Mouse (Mus musculus) embryonic fibroblast, embryonic 13.5 days (primary cell): Measurements from ENCODE around the gene Atat1. TPM values are rescaled to one million over a fixed set of nuclear protein-coding genes. Genes with fewer than 3 reads are reported as not detected.

Experiments used
- H3K27ac ChIP-seq: 2 replicates; pipeline ENCODE4 v1.5.1; 2012; ENCODE audit warnings: low read length, control low read depth, inconsistent platforms; ENCODE audit not compliant: insufficient read depth
- H3K4me1 ChIP-seq: 2 replicates; pipeline ENCODE4 v1.6.1; 2011; ENCODE audit warnings: low read length; ENCODE audit not compliant: control insufficient read depth, insufficient read depth
- H3K4me3 ChIP-seq: 2 replicates; pipeline ENCODE4 v1.5.1; 2011; ENCODE audit warnings: mild to moderate bottlenecking, control low read depth, low read length; ENCODE audit not compliant: insufficient read depth
- CTCF ChIP-seq: IDR thresholded peaks from 2 replicates; pipeline ENCODE4 v1.5.1; 2011; ENCODE audit warnings: mild to moderate bottlenecking, control low read depth, low read length, moderate library complexity, borderline replicate concordance; ENCODE audit not compliant: insufficient read depth
- POLR2A ChIP-seq: IDR thresholded peaks from 2 replicates; pipeline ENCODE4 v1.6.1; 2011; ENCODE audit warnings: low read depth, mild to moderate bottlenecking, control low read depth, low read length, moderate library complexity
- polyA plus RNA-seq: library from polyadenylated mRNA; stranded (reverse); fragments of >200 nt; gene quantifications from 2 replicates; pipeline ENCODE4 v1.2.4, GENCODE M21; 2011; ENCODE audit warnings: low read depth; ENCODE audit not compliant: missing spikeins, insufficient read length

Gene Atat1
- polyA plus RNA-seq, 1 experiment = 34.7 TPM

GRCm38 (mm10) chr17:35879245-35880057 lies 30.4 kb downstream of the Atat1 start, which contains the start of gene Dhx16:
TSS of gene Dhx16 (plus strand) at chr17:35879819.
- Histone ChIP-seq H3K4me1 (no peaks in the 10 kb centered on the region; the same call in 1 of the 2 replicates), H3K27ac (no peak within 1 kb of the TSS), H3K4me3 (peak within 1 kb of the TSS; percentile 84)
- TF ChIP-seq CTCF (peak; percentile 70), POLR2A (peak; percentile 52)

- no peak overlapping the region for H3K4me3 ChIP-seq
- no peak overlapping the region for H3K27ac ChIP-seq
- no peak for TF ChIP-seq POLR2A
- TF ChIP-seq CTCF = no peak
- peaks cover 12% of the 10 kb centered on the region for H3K4me1 ChIP-seq
Measured at GRCm38 (mm10) chr17:35874721-35875120, 35.2 kb downstream of the Atat1 start.

DNA sequence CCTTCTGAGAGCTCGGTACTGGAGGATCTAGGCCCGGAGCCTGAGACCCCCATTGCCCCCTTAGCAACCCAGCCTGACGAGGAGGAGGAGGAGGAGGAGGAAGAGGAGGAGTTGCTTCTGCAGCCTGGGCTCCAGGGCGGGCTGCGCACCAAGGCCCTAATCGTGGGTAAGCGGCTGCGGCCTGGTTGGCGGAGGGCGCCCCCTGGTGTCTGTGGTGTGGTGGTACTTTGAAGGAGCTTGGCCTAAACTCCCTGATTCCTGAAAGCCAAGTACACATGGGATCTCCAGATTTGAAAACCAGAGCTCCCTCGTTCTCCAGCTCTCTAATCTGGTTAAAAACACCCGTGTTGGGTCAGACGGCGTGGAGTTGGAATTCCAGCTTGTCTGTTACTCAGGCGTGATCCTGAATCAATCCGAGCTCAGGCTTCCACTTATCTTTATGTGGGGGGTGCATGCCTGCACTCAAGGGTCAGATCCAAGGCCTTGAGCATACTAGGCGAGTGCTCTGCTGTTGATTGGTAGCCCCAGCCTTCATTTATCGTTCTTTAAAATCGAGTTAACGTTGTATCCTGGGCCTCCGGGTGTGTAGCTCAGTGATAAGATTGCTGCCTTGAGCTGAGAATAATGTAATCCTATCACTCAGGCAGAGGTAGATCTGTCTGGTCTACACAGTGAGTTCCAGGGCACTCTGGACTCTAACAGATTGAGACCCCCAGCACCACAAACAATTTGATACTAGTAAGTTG lies 35.9 kb downstream of the Atat1 start:
- Histone ChIP-seq H3K27ac (peak overlapping the region; percentile 58), H3K4me3 (peak overlapping the region; percentile 22), H3K4me1 (peaks cover 12% of the 10 kb centered on the region)
- peak; percentile 86 for TF ChIP-seq CTCF
- TF ChIP-seq POLR2A = no peak

GRCm38 (mm10) chr17:35870884-35871696 lies 38.8 kb downstream of the Atat1 start:
- Histone ChIP-seq H3K27ac (peak overlapping the region; percentile 97), H3K4me1 (peaks cover 12% of the 10 kb centered on the region)
- TF ChIP-seq CTCF (no peak), POLR2A (peak; percentile 15; the same call in 1 of the 2 replicates)

GRCm38 (mm10) chr17:35870151-35870883 lies 39.6 kb downstream of the Atat1 start:
- peak overlapping the region; percentile 95 for H3K4me3 ChIP-seq
- peaks cover 12% of the 10 kb centered on the region for H3K4me1 ChIP-seq
- TF ChIP-seq POLR2A (peak; percentile 49), CTCF (no peak)
- H3K27ac ChIP-seq = peak overlapping the region; percentile 97

More at GRCm38 (mm10) chr17:35870884-35871696, 38.8 kb downstream of the Atat1 start:
- peak overlapping the region; percentile 24 for H3K4me3 ChIP-seq

GRCm38 (mm10) chr17:35869346-35870067 lies 40.4 kb downstream of the Atat1 start:
- TF ChIP-seq CTCF (no peak), POLR2A (no peak; the same call in none of the 2 replicates)
- Histone ChIP-seq H3K27ac (peak overlapping the region; percentile 97), H3K4me1 (peaks cover 17% of the 10 kb centered on the region), H3K4me3 (peak overlapping the region; percentile 95)

DNA sequence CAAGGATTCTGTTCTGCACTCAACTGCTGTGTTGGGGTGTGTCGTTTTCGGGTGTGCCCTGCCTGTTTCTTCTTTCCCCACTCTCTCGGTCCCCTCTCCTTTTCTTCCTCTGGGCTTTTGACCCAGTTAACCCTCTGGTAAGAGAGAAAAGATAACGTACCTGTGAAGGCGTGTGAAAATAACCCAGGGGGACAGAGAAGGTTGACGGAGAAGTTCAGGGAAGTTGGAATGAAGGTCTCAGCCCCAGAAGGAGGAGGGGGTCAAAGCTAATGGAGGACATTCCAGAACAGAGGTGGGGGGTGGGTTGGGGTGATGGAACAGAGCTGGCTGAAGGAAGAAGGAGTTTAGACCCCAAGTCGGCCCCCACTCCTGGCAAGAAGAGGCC lies 40.9 kb downstream of the Atat1 start:
- peaks cover 16% of the 10 kb centered on the region for H3K4me1 ChIP-seq
- peak overlapping the region; percentile 97 for H3K27ac ChIP-seq
- peak; percentile 37; the same call in 1 of the 2 replicates for TF ChIP-seq POLR2A
- no peak for TF ChIP-seq CTCF
- peak overlapping the region; percentile 95 for H3K4me3 ChIP-seq

- TF ChIP-seq POLR2A (peak; percentile 65), CTCF (no peak)
- peak overlapping the region; percentile 99 for H3K27ac ChIP-seq
- peaks cover 11% of the 10 kb centered on the region for H3K4me1 ChIP-seq
- peak overlapping the region; percentile 95 for H3K4me3 ChIP-seq
Measured at GRCm38 (mm10) chr17:35868165-35868820, 41.6 kb downstream of the Atat1 start.
